Mouse (Mus musculus) hindbrain, embryonic 14.5 days (tissue): ENCODE data around the gene Itpkb. TPM values are rescaled to one million over a fixed set of nuclear protein-coding genes. Genes with fewer than 3 reads are reported as not detected.

Experiments used
- ATAC-seq: fragments of 200-750 bp; cut with Nextera tagmentation; 2 replicates; pipeline ENCODE4 v1.8.0; 2017; ENCODE audit warnings: moderate number of reproducible peaks, mild to moderate bottlenecking, moderate TSS enrichment, moderate library complexity; ENCODE audit not compliant: low FRiP score
- DNase-seq: peaks from one replicate; pipeline ENCODE4 v3.0.0-alpha.2; 2015; ENCODE audit warnings: low spot score
- H3K27ac ChIP-seq: fragments of 300-500 bp; sonication (generic); 2 replicates; pipeline ENCODE4 v1.5.1; 2014; ENCODE audit warnings: mild to moderate bottlenecking, moderate library complexity
- H3K27me3 ChIP-seq: fragments of 300-500 bp; sonication (generic); 2 replicates; pipeline ENCODE4 v1.6.1; 2014; ENCODE audit warnings: mild to moderate bottlenecking, low read length, mixed read lengths; ENCODE audit not compliant: control insufficient read depth, insufficient read depth
- H3K36me3 ChIP-seq: fragments of 300-500 bp; sonication (generic); replicated peaks from 2 replicates; pipeline ENCODE4 v1.6.1; 2014; ENCODE audit not compliant: control insufficient read depth, insufficient read depth
- H3K4me1 ChIP-seq: fragments of 300-500 bp; sonication (generic); replicated peaks from 2 replicates; pipeline ENCODE4 v1.6.1; 2014; ENCODE audit warnings: antibody characterized with exemption, low read length, mixed read lengths; ENCODE audit not compliant: control insufficient read depth, insufficient read depth
- H3K4me2 ChIP-seq: fragments of 300-500 bp; sonication (generic); replicated peaks from 2 replicates; pipeline ENCODE4 v1.6.1; 2014; ENCODE audit warnings: mild to moderate bottlenecking, moderate library complexity
- H3K4me3 ChIP-seq: fragments of 300-500 bp; sonication (generic); replicated peaks from 2 replicates; pipeline ENCODE4 v1.5.1; 2014; ENCODE audit warnings: mild to moderate bottlenecking, low read length
- H3K9ac ChIP-seq: fragments of 300-500 bp; sonication (generic); 2 replicates; pipeline ENCODE4 v1.6.1; 2014
- H3K9me3 ChIP-seq: fragments of 300-500 bp; sonication (generic); 2 replicates; pipeline ENCODE4 v1.6.1; 2016; ENCODE audit warnings: low read length; ENCODE audit not compliant: control insufficient read depth
- WGBS: fragments of 180-500 bp; shearing (Covaris S2); extraction: QIAGEN DNeasy Blood & Tissue Kit; methylation state at CpG from one replicate; pipeline ENCODE4 v1.1.7; 2014; 5-methylcytosine and 5-hydroxymethylcytosine counted together
- polyA plus RNA-seq: library from polyadenylated mRNA; unstranded; fragments of >200 nt; fragmentation: Nextera tagmentation; extraction: Ambion mirVana; gene quantifications from 2 replicates; pipeline ENCODE4 v1.2.1, GENCODE M21; 2014

Itpkb gene
- polyA plus RNA-seq, 1 experiment from 2014 or later, result 3.0 TPM

- Histone ChIP-seq H3K4me1 (peaks cover 34% of the 10 kb centered on the region), H3K36me3 (no peaks in the 10 kb centered on the region), H3K4me2 (no peak overlapping the region), H3K27ac (no peak overlapping the region), H3K27me3 (no peaks in the 10 kb centered on the region), H3K4me3 (no peak overlapping the region), H3K9me3 (no peaks in the 10 kb centered on the region), H3K9ac (no peak overlapping the region)
- WGBS, result 86% methylated on average over 4 of the region's 4 CpGs
- DNase-seq (no peak), ATAC-seq (no peak)
These were observed 31.9 kb downstream of the Itpkb start for GRCm38 (mm10) chr1:180362176-180362575.

GRCm38 (mm10) chr1:180362844-180363243 is 32.6 kb downstream of the Itpkb start:
- H3K4me2 ChIP-seq, result no peak overlapping the region
- H3K27me3 ChIP-seq, result no peaks in the 10 kb centered on the region
- no peak overlapping the region for H3K27ac ChIP-seq
- H3K4me1 ChIP-seq, result peaks cover 37% of the 10 kb centered on the region
- ATAC-seq (no peak), DNase-seq (no peak)
- H3K36me3 ChIP-seq, result no peaks in the 10 kb centered on the region
- H3K9me3 ChIP-seq, result no peaks in the 10 kb centered on the region
- WGBS, result 87% methylated on average over 5 of the region's 5 CpGs
- H3K9ac ChIP-seq, result no peak overlapping the region
- H3K4me3 ChIP-seq, result no peak overlapping the region

DNA sequence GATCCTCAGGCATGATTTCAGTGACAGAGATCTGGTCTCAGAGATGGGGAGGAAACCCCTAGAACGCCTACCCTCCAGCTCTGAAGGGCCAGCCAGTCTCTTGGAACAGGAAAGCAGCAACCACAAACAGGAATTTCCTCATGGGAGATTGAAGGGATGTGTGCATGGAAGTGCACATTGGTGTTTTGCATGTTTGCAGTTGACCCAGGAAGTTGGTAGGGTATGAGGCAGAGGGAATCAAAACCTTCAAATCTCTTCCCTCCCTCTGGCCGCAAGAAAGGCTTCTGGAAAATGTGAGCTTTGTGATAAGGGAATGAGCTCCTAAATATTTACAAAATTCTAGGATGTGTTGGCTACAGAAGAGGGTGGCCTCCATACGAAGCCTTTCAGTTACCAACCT is 33.0 kb downstream of the Itpkb start:
- 0 out of 2 replicates have a peak overlapping the region, but pooled peaks have one; percentile 95 for H3K27ac ChIP-seq
- peaks cover 41% of the 10 kb centered on the region for H3K4me1 ChIP-seq
- H3K4me2 ChIP-seq, result no peak overlapping the region
- 88% methylated on average over 3 of the region's 3 CpGs for WGBS
- no peaks in the 10 kb centered on the region for H3K9me3 ChIP-seq
- H3K9ac ChIP-seq, result no peak overlapping the region
- no peak overlapping the region for H3K4me3 ChIP-seq
- ATAC-seq, result no peak
- DNase-seq, result no peak
- H3K27me3 ChIP-seq, result no peaks in the 10 kb centered on the region
- no peaks in the 10 kb centered on the region for H3K36me3 ChIP-seq

- Histone ChIP-seq H3K4me2 (peak overlapping the region; percentile 59), H3K36me3 (no peaks in the 10 kb centered on the region), H3K9ac (peak overlapping the region; percentile 64; the same call in 1 of the 2 replicates), H3K27me3 (no peaks in the 10 kb centered on the region), H3K9me3 (no peaks in the 10 kb centered on the region), H3K4me1 (peaks cover 43% of the 10 kb centered on the region), H3K4me3 (0 out of 2 replicates have a peak overlapping the region, but pooled peaks have one; percentile 34), H3K27ac (peak overlapping the region; percentile 95)
- 58% methylated on average over 17 of the region's 17 CpGs for WGBS
- DNase-seq (no peak), ATAC-seq (no peak)
These were observed 33.7 kb downstream of the Itpkb start for GRCm38 (mm10) chr1:180364005-180364404.

DNA sequence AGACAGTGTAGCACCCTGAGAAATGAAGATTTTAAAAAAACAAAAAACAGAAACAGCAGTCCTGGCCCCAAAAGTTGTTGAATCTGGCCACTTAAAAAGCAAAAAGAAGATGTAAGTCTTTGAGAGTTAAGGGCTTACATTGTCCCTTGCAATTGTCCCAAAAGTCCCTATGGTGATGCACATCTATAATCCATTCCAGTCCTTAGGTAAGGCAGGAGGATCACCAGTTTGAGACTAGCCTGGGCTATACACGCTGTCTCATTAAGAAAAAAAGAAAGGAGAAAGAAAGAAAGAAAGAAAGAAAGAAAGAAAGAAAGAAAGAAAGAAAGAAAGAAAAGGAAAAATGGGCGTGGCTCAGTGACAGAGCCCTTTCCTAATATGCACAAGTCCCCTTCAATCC is 34.4 kb downstream of the Itpkb start:
- H3K36me3 ChIP-seq, result no peaks in the 10 kb centered on the region
- peak overlapping the region; percentile 59 for H3K4me2 ChIP-seq
- ATAC-seq (peak; percentile 9; the same call in 1 of the 2 replicates), DNase-seq (no peak)
- peak overlapping the region; percentile 64 for H3K9ac ChIP-seq
- peaks cover 43% of the 10 kb centered on the region for H3K4me1 ChIP-seq
- peak overlapping the region; percentile 95 for H3K27ac ChIP-seq
- H3K27me3 ChIP-seq, result no peaks in the 10 kb centered on the region
- WGBS, result 17% methylated on average over 2 of the region's 2 CpGs
- H3K9me3 ChIP-seq, result no peaks in the 10 kb centered on the region
- H3K4me3 ChIP-seq, result peak overlapping the region; percentile 34

DNA sequence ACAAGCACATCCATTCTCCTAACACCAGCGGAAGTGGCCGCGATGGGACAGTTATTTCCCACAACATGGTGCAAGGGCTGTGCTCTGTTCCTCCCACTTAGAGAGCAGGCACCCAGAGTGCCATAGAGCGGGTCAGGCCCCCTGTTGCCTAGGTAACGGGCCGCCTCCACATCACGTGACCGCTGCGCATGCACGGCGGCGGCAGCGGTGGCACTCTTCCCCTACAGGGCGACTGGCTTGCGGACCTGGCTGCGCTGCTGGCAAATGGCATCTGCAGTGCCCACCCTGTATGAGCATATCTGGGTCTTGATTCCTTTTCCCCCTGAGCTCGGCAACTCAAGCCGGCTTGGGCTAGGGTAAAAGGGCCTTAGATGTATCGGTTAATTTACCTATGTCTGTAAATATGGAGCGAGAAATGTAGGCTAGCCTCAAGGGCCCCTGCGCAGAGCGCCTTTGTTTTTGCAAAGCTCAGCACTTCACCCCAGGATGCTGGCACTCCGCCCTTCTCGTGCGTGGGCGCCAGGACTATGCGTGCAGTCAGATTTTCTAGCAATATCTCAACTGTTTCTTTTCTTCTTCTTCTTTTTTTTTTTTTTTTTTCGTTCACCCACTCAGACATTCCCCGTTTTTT is 35.0 kb downstream of the Itpkb start:
- peak overlapping the region; percentile 34 for H3K4me3 ChIP-seq
- peaks cover 43% of the 10 kb centered on the region for H3K4me1 ChIP-seq
- no peaks in the 10 kb centered on the region for H3K27me3 ChIP-seq
- H3K36me3 ChIP-seq, result no peaks in the 10 kb centered on the region
- no peaks in the 10 kb centered on the region for H3K9me3 ChIP-seq
- peak; percentile 94 for DNase-seq
- H3K4me2 ChIP-seq, result peak overlapping the region; percentile 59
- H3K9ac ChIP-seq, result peak overlapping the region; percentile 64
- WGBS, result 2% methylated on average over 29 of the region's 29 CpGs
- H3K27ac ChIP-seq, result peak overlapping the region; percentile 95
- peak; percentile 96 for ATAC-seq

DNA sequence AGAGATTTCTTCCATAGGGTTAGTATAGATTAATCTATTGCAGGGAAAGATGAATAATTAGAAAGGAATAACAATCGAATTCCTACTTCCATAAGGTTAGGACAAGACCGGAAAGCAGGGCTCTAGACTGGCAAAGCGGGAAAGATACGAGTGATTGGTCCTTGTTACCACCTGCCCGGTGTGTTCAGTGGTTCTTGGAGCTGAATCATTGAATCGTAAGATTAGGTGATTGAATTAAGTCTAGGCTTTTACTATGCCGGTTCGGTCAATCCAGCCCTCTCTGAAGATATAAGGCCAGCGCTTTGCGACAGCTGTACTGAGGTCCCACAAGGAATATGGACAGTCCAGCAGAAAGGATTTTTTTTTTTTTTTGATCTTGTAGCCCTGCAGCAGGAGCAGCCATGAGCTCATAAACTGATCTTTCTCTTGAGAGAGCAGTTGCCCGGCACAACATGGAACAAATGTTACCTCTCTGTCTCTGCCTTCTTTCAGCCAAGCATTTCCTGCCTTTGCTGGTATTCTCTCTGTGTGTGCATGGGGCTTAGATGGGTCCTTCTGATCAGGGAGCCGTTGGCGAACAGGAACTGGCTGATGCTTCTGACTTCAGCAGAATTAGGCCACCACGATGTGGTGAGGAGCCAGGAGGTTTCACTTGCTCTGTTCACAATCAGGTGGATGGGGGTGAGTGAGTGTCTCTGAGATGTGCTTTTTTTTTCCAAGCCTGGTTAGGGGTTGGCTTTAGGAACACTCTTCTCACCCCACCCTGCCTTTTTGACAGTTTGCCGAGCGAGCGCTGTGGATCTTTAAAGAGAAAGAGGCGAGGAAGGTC is 35.9 kb downstream of the Itpkb start:
- peak overlapping the region; percentile 95 for H3K27ac ChIP-seq
- no peak for ATAC-seq

GRCm38 (mm10) chr1:180367045-180367619 is 36.8 kb downstream of the Itpkb start:
- DNase-seq, result no peak
- Histone ChIP-seq H3K9me3 (no peaks in the 10 kb centered on the region), H3K4me3 (no peak overlapping the region), H3K9ac (no peak overlapping the region), H3K4me2 (no peak overlapping the region), H3K27me3 (no peaks in the 10 kb centered on the region), H3K36me3 (no peaks in the 10 kb centered on the region), H3K27ac (no peak overlapping the region), H3K4me1 (peaks cover 43% of the 10 kb centered on the region)
- 49% methylated on average over 3 of the region's 3 CpGs for WGBS
- ATAC-seq, result no peak

More for the DNA sequence above, 35.9 kb downstream of the Itpkb start:
- DNase-seq, result no peak
- Histone ChIP-seq H3K4me3 (no peak overlapping the region), H3K27me3 (no peaks in the 10 kb centered on the region), H3K9ac (peak overlapping the region; percentile 64), H3K9me3 (no peaks in the 10 kb centered on the region), H3K4me1 (peaks cover 43% of the 10 kb centered on the region), H3K4me2 (peak overlapping the region; percentile 59), H3K36me3 (no peaks in the 10 kb centered on the region)
- 68% methylated on average over 18 of the region's 18 CpGs for WGBS

DNA sequence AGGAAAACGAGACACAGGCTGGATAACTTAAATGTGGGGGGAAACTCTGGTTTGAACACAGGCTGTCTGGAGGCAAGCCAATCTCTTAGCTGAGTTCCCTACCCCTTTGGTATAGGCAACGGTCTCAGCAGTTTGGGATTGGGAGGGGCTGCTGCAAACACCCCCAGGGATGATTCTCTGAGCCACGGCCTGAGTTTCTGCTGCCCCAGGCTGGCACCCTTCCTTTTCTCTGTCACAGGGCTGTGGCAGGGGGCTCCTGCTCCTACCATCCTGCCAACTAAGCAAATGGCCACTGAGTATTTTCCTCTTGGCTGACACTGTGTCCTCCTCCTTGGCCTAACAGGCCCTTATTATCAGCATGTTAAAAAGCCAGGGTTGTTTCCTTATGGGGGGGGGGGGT is 37.3 kb downstream of the Itpkb start:
- Histone ChIP-seq H3K9me3 (no peaks in the 10 kb centered on the region), H3K4me1 (peaks cover 43% of the 10 kb centered on the region), H3K4me3 (no peak overlapping the region), H3K27me3 (no peaks in the 10 kb centered on the region), H3K4me2 (no peak overlapping the region), H3K36me3 (no peaks in the 10 kb centered on the region), H3K9ac (no peak overlapping the region), H3K27ac (no peak overlapping the region)
- DNase-seq, result no peak
- no peak for ATAC-seq
- WGBS, result 55% methylated on average over 3 of the region's 3 CpGs
